Mouse (Mus musculus) spleen, adult 2 months (tissue): Measurements from ENCODE around the gene Mrps26.

Experiments
- CTCF ChIP-seq: fragments of 200-500 bp; IDR thresholded peaks from 2 replicates; pipeline ENCODE4 v1.5.1; 2011; ENCODE audit warnings: mild to moderate bottlenecking, inconsistent platforms; ENCODE audit not compliant: insufficient read depth, insufficient read length, insufficient replicate concordance; ENCODE audit errors: extremely low read depth
- POLR2A ChIP-seq: fragments of 200-500 bp; IDR thresholded peaks from 2 replicates; pipeline ENCODE4 v1.6.1; 2011; ENCODE audit warnings: low read depth, low read length, inconsistent platforms

DNA sequence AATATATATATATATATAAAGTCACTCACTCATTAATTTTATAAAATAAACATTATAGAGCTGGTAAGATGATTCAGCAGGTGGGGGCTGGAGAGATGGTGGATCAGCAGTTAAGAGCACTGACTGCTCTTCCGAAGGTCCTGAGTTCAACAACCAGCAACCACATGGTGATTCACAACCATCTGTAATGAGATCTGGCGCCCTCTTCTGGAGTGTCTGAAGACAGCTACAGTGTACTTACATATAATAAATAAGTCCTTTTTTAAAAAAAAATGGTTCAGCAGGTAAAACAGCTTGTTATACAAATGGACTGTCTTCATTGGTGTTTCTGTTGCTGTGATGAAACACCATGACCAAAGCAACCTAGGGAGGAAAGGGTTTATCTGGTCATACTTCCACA lies 5.5 kb upstream of the Mrps26 start:
- TF ChIP-seq CTCF (no peak), POLR2A (no peak)
